Mouse (Mus musculus) hindbrain, postnatal 0 days (tissue): Measurements from ENCODE around the gene Mfsd4b5. TPM values are rescaled to one million over a fixed set of nuclear protein-coding genes. Genes with fewer than 3 reads are reported as not detected.

Experiments
- ATAC-seq: fragments of 200-750 bp; cut with Nextera tagmentation; 2 replicates; pipeline ENCODE4 v1.8.0; 2017; ENCODE audit warnings: mild to moderate bottlenecking, moderate TSS enrichment, moderate library complexity
- DNase-seq: peaks from one replicate; pipeline ENCODE4 v3.0.0-alpha.2; 2015; ENCODE audit warnings: low spot score
- H3K27ac ChIP-seq: fragments of 300-500 bp; sonication (generic); 2 replicates; pipeline ENCODE4 v1.5.1; 2014; ENCODE audit warnings: mild to moderate bottlenecking
- H3K27me3 ChIP-seq: fragments of 300-500 bp; sonication (generic); 2 replicates; pipeline ENCODE4 v1.6.1; 2014; ENCODE audit warnings: low read length, mixed read lengths; ENCODE audit not compliant: insufficient read depth
- H3K36me3 ChIP-seq: fragments of 300-500 bp; sonication (generic); 2 replicates; pipeline ENCODE4 v1.6.1; 2014; ENCODE audit warnings: low read length, mixed read lengths; ENCODE audit not compliant: insufficient read depth
- H3K4me1 ChIP-seq: fragments of 300-500 bp; sonication (generic); 2 replicates; pipeline ENCODE4 v1.6.1; 2014; ENCODE audit warnings: antibody characterized with exemption, low read length, mixed read lengths; ENCODE audit not compliant: insufficient read depth
- H3K4me2 ChIP-seq: fragments of 300-500 bp; sonication (generic); 2 replicates; pipeline ENCODE4 v1.6.1; 2014; ENCODE audit warnings: low read depth, mild to moderate bottlenecking, low read length, moderate library complexity, mixed read lengths
- H3K4me3 ChIP-seq: fragments of 300-500 bp; sonication (generic); 2 replicates; pipeline ENCODE4 v1.5.1; 2014; ENCODE audit warnings: low read length
- H3K9ac ChIP-seq: fragments of 300-500 bp; sonication (generic); replicated peaks from 2 replicates; pipeline ENCODE4 v1.6.1; 2014; ENCODE audit warnings: mild to moderate bottlenecking, low read length, moderate library complexity, mixed read lengths
- H3K9me3 ChIP-seq: fragments of 300-500 bp; sonication (generic); 2 replicates; pipeline ENCODE4 v1.6.1; 2016; ENCODE audit warnings: low read length, mixed read lengths
- CTCF ChIP-seq: IDR thresholded peaks from 2 replicates; pipeline ENCODE4 v1.5.1; 2016; ENCODE audit warnings: antibody characterized with exemption, control low read depth, low read depth
- WGBS: fragments of 180-500 bp; shearing (Covaris S2); extraction: QIAGEN DNeasy Blood & Tissue Kit; methylation state at CpG from one replicate; pipeline ENCODE4 v1.1.7; 2014; 5-methylcytosine and 5-hydroxymethylcytosine counted together
- polyA plus RNA-seq: library from polyadenylated mRNA; unstranded; fragments of >200 nt; fragmentation: Nextera tagmentation; extraction: Ambion mirVana; gene quantifications from 2 replicates; pipeline ENCODE4 v1.2.1, GENCODE M21; 2015
- total RNA-seq: library from RNA; depleted of rRNA; stranded (reverse); fragments of >200 nt; gene quantifications from 2 replicates; pipeline ENCODE4 v1.2.3, GENCODE M21; 2014

Mfsd4b5 gene
- total and polyA plus RNA-seq, 2 experiments from 2014 or later: 0.18 TPM; not detected in 1

DNA sequence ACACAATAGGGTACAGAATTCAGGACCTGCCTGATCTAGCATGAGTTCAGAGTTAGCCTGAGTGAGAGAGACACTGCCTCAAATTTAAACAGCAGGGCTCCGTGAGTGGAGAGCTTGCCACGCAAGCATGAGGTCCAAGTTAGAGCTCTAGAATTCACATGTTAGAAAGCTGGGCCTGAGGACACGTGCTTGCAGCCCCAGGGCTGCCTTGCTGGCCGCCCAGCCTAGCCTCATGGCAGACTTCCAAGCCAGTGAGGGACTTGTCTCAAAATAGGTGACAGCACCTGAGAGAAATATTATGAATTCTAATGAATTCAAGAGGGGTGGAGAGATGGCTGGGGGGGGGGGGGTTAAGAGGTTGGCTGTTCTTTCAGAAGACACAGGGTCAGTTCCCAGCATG is 21.5 kb upstream of the Mfsd4b5 start:
- H3K9ac ChIP-seq: no peak overlapping the region
- DNase-seq: no peak
- 75% methylated on average over 4 of the region's 4 CpGs for WGBS

DNA sequence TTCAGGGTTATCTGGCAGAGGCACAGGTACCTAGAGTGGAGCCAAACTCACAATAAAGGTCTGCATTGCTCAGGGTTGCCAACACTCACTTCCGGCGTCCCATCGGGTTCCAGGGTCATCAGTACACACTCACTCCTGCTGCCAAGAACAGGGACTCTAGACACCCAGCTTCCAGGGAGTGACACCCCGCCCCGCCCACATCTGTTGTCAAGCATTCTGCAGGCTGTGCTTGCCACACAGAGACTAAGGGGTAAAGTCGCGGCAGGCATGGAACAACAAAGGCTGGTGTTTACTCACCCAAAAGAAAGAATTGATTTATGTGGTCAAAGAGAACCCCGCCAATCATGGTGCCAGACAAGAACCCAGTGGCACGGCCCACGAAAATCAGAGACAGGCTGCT is 20.5 kb upstream of the Mfsd4b5 start:
- Histone ChIP-seq H3K9me3 (no peaks in the 10 kb centered on the region), H3K27me3 (no peaks in the 10 kb centered on the region), H3K4me1 (no peaks in the 10 kb centered on the region), H3K27ac (no peak overlapping the region), H3K4me2 (no peak overlapping the region), H3K4me3 (no peak overlapping the region), H3K9ac (no peak overlapping the region), H3K36me3 (no peaks in the 10 kb centered on the region)
- DNase-seq: no peak
- ATAC-seq: no peak
- TF ChIP-seq CTCF: no peak
- WGBS: 37% methylated on average over 10 of the region's 10 CpGs

More for the DNA sequence above, 21.5 kb upstream of the Mfsd4b5 start:
- no peak for ATAC-seq
- Histone ChIP-seq H3K4me3 (no peak overlapping the region), H3K36me3 (no peaks in the 10 kb centered on the region), H3K9me3 (no peaks in the 10 kb centered on the region), H3K4me1 (no peaks in the 10 kb centered on the region), H3K4me2 (no peak overlapping the region), H3K27ac (no peak overlapping the region), H3K27me3 (no peaks in the 10 kb centered on the region)
- TF ChIP-seq CTCF: no peak

DNA sequence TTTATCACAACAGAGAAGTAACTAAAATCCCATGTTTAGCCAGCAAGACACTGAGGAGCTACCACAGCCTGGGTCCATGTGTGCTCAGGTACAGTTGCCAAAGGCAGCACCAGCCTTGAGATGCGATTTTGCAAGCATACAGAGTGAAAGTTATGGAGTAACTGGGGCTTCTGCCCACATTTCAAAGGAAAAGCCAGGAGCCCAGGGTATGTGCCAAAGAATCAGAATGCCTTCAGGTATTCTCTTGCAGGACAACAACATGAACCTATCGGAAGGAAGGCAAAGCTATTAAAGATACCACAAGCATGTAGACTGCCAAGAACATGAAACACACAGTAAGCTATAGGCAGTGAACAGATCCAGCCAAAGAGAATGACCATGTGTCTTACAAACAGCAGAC is 14.3 kb upstream of the Mfsd4b5 start:
- Histone ChIP-seq H3K4me2 (no peak overlapping the region), H3K4me3 (no peak overlapping the region), H3K9me3 (no peaks in the 10 kb centered on the region), H3K36me3 (no peaks in the 10 kb centered on the region), H3K27ac (no peak overlapping the region), H3K4me1 (no peaks in the 10 kb centered on the region), H3K9ac (no peak overlapping the region), H3K27me3 (no peaks in the 10 kb centered on the region)
- TF ChIP-seq CTCF: no peak
- no peak for DNase-seq
- 95% methylated on average over 2 of the region's 2 CpGs for WGBS
- no peak for ATAC-seq

DNA sequence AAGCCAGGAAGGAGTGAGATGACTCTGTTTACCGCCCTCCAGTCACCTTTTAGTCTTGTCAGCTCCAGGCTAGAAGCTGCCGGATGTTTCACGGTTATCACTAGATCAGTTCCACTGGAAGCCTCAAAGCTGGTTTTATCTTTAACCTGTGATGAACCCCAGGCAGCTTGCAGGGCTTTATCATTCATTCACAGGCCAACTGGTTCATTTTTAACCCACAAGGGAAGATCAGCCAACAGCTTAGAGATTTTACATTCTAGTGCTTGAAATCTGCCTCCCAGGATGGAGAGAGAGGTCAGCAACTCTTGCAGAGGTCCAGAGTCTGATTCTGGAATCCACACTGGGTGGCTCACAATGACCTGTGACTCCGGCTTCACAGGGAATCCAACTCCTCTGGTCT is 4.7 kb upstream of the Mfsd4b5 start:
- no peak overlapping the region for H3K27ac ChIP-seq
- H3K36me3 ChIP-seq: no peaks in the 10 kb centered on the region
- H3K27me3 ChIP-seq: no peaks in the 10 kb centered on the region
- ATAC-seq: no peak
- no peak for DNase-seq
- no peak overlapping the region for H3K9ac ChIP-seq
- WGBS: 76% methylated on average over 4 of the region's 4 CpGs
- TF ChIP-seq CTCF: no peak
- H3K4me2 ChIP-seq: no peak overlapping the region
- H3K4me1 ChIP-seq: no peaks in the 10 kb centered on the region
- H3K9me3 ChIP-seq: no peaks in the 10 kb centered on the region
- H3K4me3 ChIP-seq: no peak overlapping the region

DNA sequence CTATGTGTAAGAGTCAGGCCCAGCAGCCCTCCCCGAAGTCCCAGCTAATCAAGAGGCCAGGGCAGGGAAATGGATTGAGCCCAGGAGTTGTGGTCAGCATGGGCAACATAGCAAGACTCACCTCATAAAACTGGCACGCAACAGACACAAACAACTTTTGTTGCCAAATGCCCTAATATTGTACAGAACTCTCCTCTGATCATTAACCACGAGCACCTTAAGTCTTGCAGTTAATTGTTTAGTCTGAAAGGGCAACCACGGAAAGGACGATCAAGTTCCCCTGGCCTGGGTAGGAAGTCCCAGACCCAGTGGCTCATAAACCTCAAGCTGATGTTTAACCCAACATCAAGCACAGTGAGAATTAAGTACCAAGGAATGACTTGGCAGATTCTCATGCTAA is 3.8 kb downstream of the Mfsd4b5 start:
- Histone ChIP-seq H3K4me1 (no peaks in the 10 kb centered on the region), H3K9me3 (peaks cover 5% of the 10 kb centered on the region; the same call in 1 of the 2 replicates), H3K9ac (no peak overlapping the region), H3K36me3 (no peaks in the 10 kb centered on the region), H3K27ac (no peak overlapping the region), H3K4me2 (no peak overlapping the region), H3K27me3 (no peaks in the 10 kb centered on the region), H3K4me3 (no peak overlapping the region)
- no peak for TF ChIP-seq CTCF
- 71% methylated on average over 5 of the region's 5 CpGs for WGBS
- DNase-seq (no peak), ATAC-seq (no peak)

DNA sequence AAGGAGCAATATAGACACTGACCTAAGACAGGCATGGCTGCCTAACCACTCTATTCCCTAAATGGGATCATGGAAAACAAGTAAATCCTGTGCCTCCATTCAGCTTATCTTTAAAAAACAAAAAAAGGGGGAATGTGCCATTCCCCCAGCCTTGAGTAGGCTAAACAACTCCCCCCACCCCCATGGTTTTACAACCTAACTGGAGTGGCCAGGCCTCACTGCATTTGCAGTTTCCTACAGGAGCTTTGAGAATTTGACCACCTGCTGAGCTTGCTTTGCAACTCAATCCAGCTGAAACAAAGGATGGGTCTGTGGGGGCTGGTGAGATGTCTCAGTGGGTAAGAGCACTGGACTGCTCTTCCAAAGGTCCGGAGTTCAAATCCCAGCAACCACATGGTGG is 8.2 kb downstream of the Mfsd4b5 start:
- no peak overlapping the region for H3K4me2 ChIP-seq
- H3K4me3 ChIP-seq: no peak overlapping the region
- no peak for TF ChIP-seq CTCF
- no peaks in the 10 kb centered on the region for H3K36me3 ChIP-seq
- ATAC-seq: no peak
- no peaks in the 10 kb centered on the region for H3K27me3 ChIP-seq
- no peak for DNase-seq
- no peak overlapping the region for H3K9ac ChIP-seq
- no peaks in the 10 kb centered on the region for H3K4me1 ChIP-seq
- peaks cover 5% of the 10 kb centered on the region; the same call in 1 of the 2 replicates for H3K9me3 ChIP-seq
- no peak overlapping the region for H3K27ac ChIP-seq
- 89% methylated on average over 1 of the region's 1 CpGs for WGBS

DNA sequence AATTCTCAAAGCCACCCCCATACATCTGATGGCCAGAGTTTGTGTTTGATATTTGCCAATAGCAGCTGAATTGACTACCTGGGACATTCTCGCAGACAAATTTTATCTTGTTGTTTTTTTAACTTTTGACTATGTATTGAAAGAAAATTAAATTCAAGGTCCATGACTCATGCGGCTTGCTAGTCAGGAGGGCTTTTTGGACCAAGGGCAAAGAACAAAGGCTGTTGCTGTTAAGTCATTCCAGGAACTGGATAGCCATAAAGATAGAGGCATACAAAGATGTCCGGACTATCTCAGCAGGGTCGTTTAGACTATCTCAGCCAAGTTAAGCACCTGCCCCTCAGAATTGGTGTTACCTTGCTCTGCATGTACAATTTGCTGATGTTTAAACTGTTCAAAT is 9.1 kb downstream of the Mfsd4b5 start:
- Histone ChIP-seq H3K9me3 (peaks cover 5% of the 10 kb centered on the region; the same call in 1 of the 2 replicates), H3K27ac (no peak overlapping the region), H3K4me3 (no peak overlapping the region), H3K27me3 (no peaks in the 10 kb centered on the region), H3K4me2 (no peak overlapping the region), H3K36me3 (no peaks in the 10 kb centered on the region), H3K9ac (no peak overlapping the region), H3K4me1 (no peaks in the 10 kb centered on the region)
- ATAC-seq: no peak
- DNase-seq: no peak
- no peak for TF ChIP-seq CTCF
- 97% methylated on average over 4 of the region's 4 CpGs for WGBS
